Mouse (Mus musculus) forebrain, embryonic 16.5 days (tissue): ENCODE data around the gene Tax1bp3. TPM values are rescaled to one million over a fixed set of nuclear protein-coding genes. Genes with fewer than 3 reads are reported as not detected.

Experiments used
- ATAC-seq: fragments of 200-750 bp; cut with Nextera tagmentation; 2 replicates; pipeline ENCODE4 v1.8.0; 2017; ENCODE audit warnings: mild to moderate bottlenecking, moderate library complexity
- H3K27ac ChIP-seq: fragments of 300-500 bp; sonication (generic); 2 replicates; pipeline ENCODE4 v1.5.1; 2014; ENCODE audit warnings: low read length, control low read depth
- H3K27me3 ChIP-seq: fragments of 300-500 bp; sonication (generic); replicated peaks from 2 replicates; pipeline ENCODE4 v1.6.1; 2014; ENCODE audit warnings: low read length; ENCODE audit not compliant: control insufficient read depth, insufficient read depth
- H3K36me3 ChIP-seq: fragments of 300-500 bp; sonication (generic); 2 replicates; pipeline ENCODE4 v1.6.1; 2014; ENCODE audit not compliant: control insufficient read depth, insufficient read depth
- H3K4me1 ChIP-seq: fragments of 300-500 bp; sonication (generic); replicated peaks from 2 replicates; pipeline ENCODE4 v1.6.1; 2014; ENCODE audit warnings: low read length; ENCODE audit not compliant: control insufficient read depth, insufficient read depth
- H3K4me2 ChIP-seq: fragments of 300-500 bp; sonication (generic); 2 replicates; pipeline ENCODE4 v1.6.1; 2014; ENCODE audit warnings: mild to moderate bottlenecking, low read length, control low read depth
- H3K4me3 ChIP-seq: fragments of 300-500 bp; sonication (generic); replicated peaks from 2 replicates; pipeline ENCODE4 v1.5.1; 2014; ENCODE audit warnings: mild to moderate bottlenecking, low read length, control low read depth
- H3K9ac ChIP-seq: fragments of 300-500 bp; sonication (generic); replicated peaks from 2 replicates; pipeline ENCODE4 v1.6.1; 2014; ENCODE audit warnings: low read depth, low read length, control low read depth
- H3K9me3 ChIP-seq: fragments of 300-500 bp; sonication (generic); 2 replicates; pipeline ENCODE4 v1.6.1; 2016; ENCODE audit warnings: low read length; ENCODE audit not compliant: control insufficient read depth
- WGBS: fragments of 180-500 bp; shearing (Covaris S2); extraction: QIAGEN DNeasy Blood & Tissue Kit; methylation state at CpG from one replicate; pipeline ENCODE4 v1.1.7; 2014; 5-methylcytosine and 5-hydroxymethylcytosine counted together
- polyA plus RNA-seq: library from polyadenylated mRNA; unstranded; fragments of >200 nt; fragmentation: Nextera tagmentation; extraction: Ambion mirVana; gene quantifications from 2 replicates; pipeline ENCODE4 v1.2.1, GENCODE M21; 2015

Gene Tax1bp3
- polyA plus RNA-seq, 1 experiment from 2014 or later = 166 TPM

DNA sequence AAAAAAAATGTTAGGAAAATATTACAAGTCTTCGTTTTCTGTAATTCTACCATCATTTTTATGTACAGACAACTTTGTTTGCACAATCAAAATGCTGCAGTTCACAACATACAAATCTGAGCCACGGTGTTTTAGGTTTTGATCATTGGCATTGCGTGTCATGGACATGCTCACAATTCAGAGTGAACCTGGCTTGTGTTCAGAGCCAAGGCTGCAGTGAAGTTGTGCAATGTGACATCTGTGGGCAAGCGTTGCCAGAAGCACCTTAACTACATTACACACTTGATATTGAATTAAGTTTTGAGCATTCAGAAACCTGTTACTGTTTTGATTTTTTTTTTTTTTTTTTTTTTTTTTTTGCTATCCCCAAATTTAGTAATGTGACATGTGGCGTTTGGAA, 53.2 kb downstream of the Tax1bp3 start:
- Histone ChIP-seq H3K36me3 (no peaks in the 10 kb centered on the region), H3K9ac (no peak overlapping the region), H3K4me1 (no peaks in the 10 kb centered on the region), H3K4me3 (no peak overlapping the region), H3K4me2 (no peak overlapping the region), H3K27me3 (no peaks in the 10 kb centered on the region), H3K27ac (no peak overlapping the region), H3K9me3 (0 out of 2 replicates have a peak, but pooled peaks cover 3% of the 10 kb centered on the region)
- no peak for ATAC-seq
- WGBS = 86% methylated on average over 5 of the region's 5 CpGs

DNA sequence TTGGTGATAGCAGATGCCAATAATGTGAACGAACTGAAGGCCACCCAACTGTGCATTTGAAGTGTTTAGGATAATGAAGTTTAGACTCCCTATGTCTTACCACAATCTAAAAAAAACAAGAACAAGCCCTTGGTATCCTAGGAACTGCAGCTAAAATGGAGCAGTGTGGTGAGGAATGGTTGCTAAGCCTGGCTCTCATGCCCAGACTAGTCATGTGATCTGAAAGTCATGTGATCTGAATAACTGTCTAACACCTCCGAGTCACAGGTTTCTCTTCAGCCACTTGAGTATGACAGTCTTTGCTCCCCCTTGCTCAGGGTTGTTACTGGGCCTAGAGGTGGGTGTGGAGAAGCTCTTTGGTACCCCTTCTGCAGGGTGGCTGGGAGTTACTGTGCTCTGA, 55.6 kb downstream of the Tax1bp3 start:
- Histone ChIP-seq H3K4me2 (no peak overlapping the region), H3K4me3 (no peak overlapping the region), H3K27me3 (no peaks in the 10 kb centered on the region), H3K27ac (no peak overlapping the region), H3K36me3 (no peaks in the 10 kb centered on the region), H3K9me3 (0 out of 2 replicates have a peak, but pooled peaks cover 3% of the 10 kb centered on the region), H3K4me1 (no peaks in the 10 kb centered on the region), H3K9ac (no peak overlapping the region)
- WGBS = 60% methylated on average over 2 of the region's 2 CpGs
- ATAC-seq = no peak

Other genes starting within 250 kb of the Tax1bp3 start
- gene Atp2a3, start 215.9 kb upstream of the Tax1bp3 start, polyA plus RNA-seq = 0.94 and 0.96 TPM in 2 replicates
- gene P2rx1, start 178.0 kb upstream of the Tax1bp3 start, polyA plus RNA-seq = 0.26 and 0.42 TPM in 2 replicates
- gene Camkk1, start 158.1 kb upstream of the Tax1bp3 start, polyA plus RNA-seq = 22.5 and 27.7 TPM in 2 replicates
- gene Ncbp3, start 129.3 kb upstream of the Tax1bp3 start, polyA plus RNA-seq = 9.6 and 11.1 TPM in 2 replicates
- gene Itgae, start 86.5 kb upstream of the Tax1bp3 start, polyA plus RNA-seq = 0.14 and 0.22 TPM in 2 replicates
- gene Haspin, start 38.8 kb upstream of the Tax1bp3 start, polyA plus RNA-seq = 5.8 and 6.3 TPM in 2 replicates
- gene P2rx5, start 16.7 kb upstream of the Tax1bp3 start, polyA plus RNA-seq = 1.1 and 1.3 TPM in 2 replicates
- gene Emc6, start within 50 bp of the Tax1bp3 start, polyA plus RNA-seq = 119 and 127 TPM in 2 replicates
- gene Ctns, start 22.0 kb downstream of the Tax1bp3 start, polyA plus RNA-seq = 20.6 and 21.5 TPM in 2 replicates
- gene Shpk, start 22.4 kb downstream of the Tax1bp3 start, polyA plus RNA-seq = 1.3 and 1.8 TPM in 2 replicates
- not detected in 2 replicates for gene Trpv1, start 57.2 kb downstream of the Tax1bp3 start, polyA plus RNA-seq
- 0.06 TPM in 1 of 2 replicates, not detected in the other for gene Trpv3, start 90.3 kb downstream of the Tax1bp3 start, polyA plus RNA-seq
- gene Aspa, start 152.5 kb downstream of the Tax1bp3 start, polyA plus RNA-seq = 0.77 and 1.3 TPM in 2 replicates
- gene Gm49340, start 152.7 kb downstream of the Tax1bp3 start, polyA plus RNA-seq = not detected in 2 replicates
- gene Spata22, start 152.7 kb downstream of the Tax1bp3 start, polyA plus RNA-seq = not detected in 2 replicates
- not detected in 2 replicates for gene Olfr20, start 173.7 kb downstream of the Tax1bp3 start, polyA plus RNA-seq
- gene Olfr376, start 194.2 kb downstream of the Tax1bp3 start, polyA plus RNA-seq = not detected in 2 replicates
- gene Olfr1, start 222.5 kb downstream of the Tax1bp3 start, polyA plus RNA-seq = not detected in 2 replicates